Mouse (Mus musculus): Measurements from ENCODE around the gene Pex26.

The Pex26 gene

GRCm38 (mm10) chr6:121209584-121209983 lies 26.1 kb downstream of the Pex26 start:
- no peak for DNase-seq (ENCODE audit: low spot score in 2 of 2)

- peak; percentile 20 to 51 for DNase-seq (ENCODE audit: low spot score in 2 of 2)
Observed at GRCm38 (mm10) chr6:121210149-121210925, 26.9 kb downstream of the Pex26 start, which contains the start of gene Tuba8. Tuba8 (plus strand) TSS chr6:121210696.

- no peak for DNase-seq (ENCODE audit: low spot score in 2 of 2)
Observed at GRCm38 (mm10) chr6:121210926-121211289, 27.4 kb downstream of the Pex26 start.

- DNase-seq (ENCODE audit: low spot score in 2 of 2), result no peak
Observed at GRCm38 (mm10) chr6:121211743-121212142, 28.3 kb downstream of the Pex26 start.

GRCm38 (mm10) chr6:121212988-121213387 lies 29.5 kb downstream of the Pex26 start:
- DNase-seq (ENCODE audit: low spot score in 2 of 2), result no peak

GRCm38 (mm10) chr6:121214221-121214620 lies 30.8 kb downstream of the Pex26 start:
- DNase-seq (ENCODE audit: low spot score in 2 of 2), result no peak

- DNase-seq (ENCODE audit: low spot score in 2 of 2), result no peak
Observed at GRCm38 (mm10) chr6:121214667-121215330, 31.3 kb downstream of the Pex26 start.

- no peak for DNase-seq (ENCODE audit: low spot score in 2 of 2)
Observed at GRCm38 (mm10) chr6:121215336-121215735, 31.9 kb downstream of the Pex26 start.

- DNase-seq (ENCODE audit: low spot score in 2 of 2), result no peak
Observed at GRCm38 (mm10) chr6:121215896-121216295, 32.4 kb downstream of the Pex26 start.

GRCm38 (mm10) chr6:121216589-121217255 lies 33.3 kb downstream of the Pex26 start:
- DNase-seq (ENCODE audit: low spot score in 2 of 2), result no peak

GRCm38 (mm10) chr6:121218002-121218401 lies 34.5 kb downstream of the Pex26 start:
- DNase-seq (ENCODE audit: low spot score in 2 of 2), result no peak

- DNase-seq (ENCODE audit: low spot score in 2 of 2), result no peak
Observed at GRCm38 (mm10) chr6:121219406-121219805, 35.9 kb downstream of the Pex26 start.

GRCm38 (mm10) chr6:121220181-121220580 lies 36.7 kb downstream of the Pex26 start:
- DNase-seq (ENCODE audit: low spot score in 2 of 2), result no peak

- DNase-seq (ENCODE audit: low spot score in 2 of 2), result no peak
Observed at GRCm38 (mm10) chr6:121221876-121222597, 38.6 kb downstream of the Pex26 start.

GRCm38 (mm10) chr6:121223001-121223400 lies 39.5 kb downstream of the Pex26 start:
- DNase-seq (ENCODE audit: low spot score in 2 of 2), result no peak

GRCm38 (mm10) chr6:121224067-121224466 lies 40.6 kb downstream of the Pex26 start:
- no peak for DNase-seq (ENCODE audit: low spot score in 2 of 2)

GRCm38 (mm10) chr6:121224993-121225392 lies 41.5 kb downstream of the Pex26 start:
- DNase-seq (ENCODE audit: low spot score in 2 of 2), result no peak

GRCm38 (mm10) chr6:121226043-121226442 lies 42.6 kb downstream of the Pex26 start:
- DNase-seq (ENCODE audit: low spot score in 2 of 2), result no peak

GRCm38 (mm10) chr6:121226744-121227143 lies 43.3 kb downstream of the Pex26 start:
- DNase-seq (ENCODE audit: low spot score in 2 of 2), result no peak

- DNase-seq (ENCODE audit: low spot score in 2 of 2), result no peak
Observed at GRCm38 (mm10) chr6:121228421-121228820, 45.0 kb downstream of the Pex26 start.

- no peak for DNase-seq (ENCODE audit: low spot score in 2 of 2)
Observed at GRCm38 (mm10) chr6:121232652-121233051, 49.2 kb downstream of the Pex26 start.

- DNase-seq (ENCODE audit: low spot score in 2 of 2), result no peak
Observed at GRCm38 (mm10) chr6:121236386-121236785, 52.9 kb downstream of the Pex26 start.
